Mouse (Mus musculus) forebrain, embryonic 11.5 days (tissue): Measurements from ENCODE around the gene Maml2. TPM values are rescaled to one million over a fixed set of nuclear protein-coding genes. Genes with fewer than 3 reads are reported as not detected.
A peak's percentile ranks its signal among the peaks of the same experiment; 100 is the strongest.

ENCODE experiments used
- ATAC-seq: fragments of 200-750 bp; cut with Nextera tagmentation; replicated peaks from 2 replicates; pipeline ENCODE4 v1.8.0; 2017; ENCODE audit warnings: moderate TSS enrichment; ENCODE audit not compliant: low FRiP score
- DNase-seq: peaks from one replicate; pipeline ENCODE4 v3.0.0-alpha.2; 2017; ENCODE audit warnings: low spot score
- H3K27ac ChIP-seq: fragments of 300-500 bp; sonication (generic); 2 replicates; pipeline ENCODE4 v1.5.1; 2014; ENCODE audit warnings: low read depth, low read length
- H3K27me3 ChIP-seq: fragments of 300-500 bp; sonication (generic); 2 replicates; pipeline ENCODE4 v1.6.1; 2014; ENCODE audit warnings: mild to moderate bottlenecking, low read length, mixed read lengths; ENCODE audit not compliant: control insufficient read depth, insufficient read depth
- H3K36me3 ChIP-seq: fragments of 300-500 bp; sonication (generic); 2 replicates; pipeline ENCODE4 v1.6.1; 2014; ENCODE audit warnings: mild to moderate bottlenecking, low read length, moderate library complexity, mixed read lengths; ENCODE audit not compliant: control insufficient read depth, insufficient read depth
- H3K4me1 ChIP-seq: fragments of 300-500 bp; sonication (generic); replicated peaks from 2 replicates; pipeline ENCODE4 v1.6.1; 2014; ENCODE audit warnings: low read length, mixed read lengths; ENCODE audit not compliant: control insufficient read depth, insufficient read depth
- H3K4me2 ChIP-seq: fragments of 300-500 bp; sonication (generic); 2 replicates; pipeline ENCODE4 v1.6.1; 2014; ENCODE audit warnings: low read depth, mild to moderate bottlenecking, low read length, moderate library complexity, mixed read lengths; ENCODE audit not compliant: severe bottlenecking
- H3K4me3 ChIP-seq: fragments of 300-500 bp; sonication (generic); 2 replicates; pipeline ENCODE4 v1.5.1; 2014; ENCODE audit warnings: low read depth, low read length
- H3K9ac ChIP-seq: fragments of 300-500 bp; sonication (generic); 2 replicates; pipeline ENCODE4 v1.6.1; 2014; ENCODE audit warnings: low read length
- H3K9me3 ChIP-seq: fragments of 300-500 bp; sonication (generic); 2 replicates; pipeline ENCODE4 v1.6.1; 2016; ENCODE audit warnings: low read length, mixed read lengths; ENCODE audit not compliant: control insufficient read depth
- WGBS: fragments of 180-500 bp; shearing (Covaris S2); extraction: QIAGEN DNeasy Blood & Tissue Kit; methylation state at CpG from one replicate; pipeline ENCODE4 v1.1.7; 2014; 5-methylcytosine and 5-hydroxymethylcytosine counted together
- polyA plus RNA-seq: library from polyadenylated mRNA; unstranded; fragments of >200 nt; fragmentation: Nextera tagmentation; extraction: Ambion mirVana; gene quantifications from 2 replicates; pipeline ENCODE4 v1.2.1, GENCODE M21; 2014

The Maml2 gene
- polyA plus RNA-seq, 1 experiment from 2014 or later, result 9.8 TPM

- no peak for DNase-seq
- H3K4me1 ChIP-seq, result no peaks in the 10 kb centered on the region; the same call in 1 of the 2 replicates
These were observed 199.3 kb downstream of the Maml2 start for GRCm38 (mm10) chr9:13497016-13497415.

GRCm38 (mm10) chr9:13497690-13498333 lies 200.1 kb downstream of the Maml2 start:
- H3K27ac ChIP-seq, result no peak overlapping the region
- H3K4me1 ChIP-seq, result no peaks in the 10 kb centered on the region; the same call in 1 of the 2 replicates
- no peak overlapping the region for H3K9ac ChIP-seq
- H3K27me3 ChIP-seq, result no peaks in the 10 kb centered on the region
- no peaks in the 10 kb centered on the region for H3K9me3 ChIP-seq
- WGBS, result 76% methylated on average over 7 of the region's 7 CpGs
- no peak overlapping the region for H3K4me2 ChIP-seq
- ATAC-seq (0 out of 2 replicates have a peak, but pooled peaks have one; percentile 51), DNase-seq (no peak)
- H3K4me3 ChIP-seq, result no peak overlapping the region
- H3K36me3 ChIP-seq, result no peaks in the 10 kb centered on the region

More at GRCm38 (mm10) chr9:13497016-13497415, 199.3 kb downstream of the Maml2 start:
- Histone ChIP-seq H3K27ac (no peak overlapping the region), H3K36me3 (no peaks in the 10 kb centered on the region), H3K9me3 (no peaks in the 10 kb centered on the region), H3K9ac (no peak overlapping the region), H3K4me3 (no peak overlapping the region), H3K27me3 (no peaks in the 10 kb centered on the region), H3K4me2 (no peak overlapping the region)
- 76% methylated on average over 3 of the region's 3 CpGs for WGBS
- ATAC-seq, result no peak

- Histone ChIP-seq H3K9ac (no peak overlapping the region), H3K9me3 (no peaks in the 10 kb centered on the region), H3K27ac (no peak overlapping the region), H3K4me1 (no peaks in the 10 kb centered on the region; the same call in 1 of the 2 replicates), H3K27me3 (no peaks in the 10 kb centered on the region), H3K4me3 (no peak overlapping the region), H3K4me2 (no peak overlapping the region), H3K36me3 (no peaks in the 10 kb centered on the region)
- no peak for DNase-seq
- no peak for ATAC-seq
- 95% methylated on average over 5 of the region's 5 CpGs for WGBS
These were observed 202.3 kb downstream of the Maml2 start for GRCm38 (mm10) chr9:13500045-13500444.

- Histone ChIP-seq H3K4me2 (no peak overlapping the region), H3K36me3 (no peaks in the 10 kb centered on the region), H3K9me3 (no peaks in the 10 kb centered on the region), H3K27ac (no peak overlapping the region), H3K4me1 (no peaks in the 10 kb centered on the region), H3K4me3 (no peak overlapping the region), H3K27me3 (no peaks in the 10 kb centered on the region), H3K9ac (no peak overlapping the region)
- DNase-seq, result no peak
- ATAC-seq, result no peak
- WGBS, result 87% methylated on average over 4 of the region's 4 CpGs
These were observed 207.3 kb downstream of the Maml2 start for GRCm38 (mm10) chr9:13505024-13505423.

- 75% methylated on average over 6 of the region's 6 CpGs for WGBS
These were observed 209.4 kb downstream of the Maml2 start for GRCm38 (mm10) chr9:13506956-13507821.

GRCm38 (mm10) chr9:13507822-13508188 lies 210.0 kb downstream of the Maml2 start:
- H3K36me3 ChIP-seq, result no peaks in the 10 kb centered on the region
- no peaks in the 10 kb centered on the region for H3K9me3 ChIP-seq
- DNase-seq (no peak), ATAC-seq (no peak)
- no peaks in the 10 kb centered on the region for H3K27me3 ChIP-seq
- no peak overlapping the region for H3K4me2 ChIP-seq
- no peak overlapping the region for H3K27ac ChIP-seq
- WGBS, result 93% methylated on average over 9 of the region's 9 CpGs
- no peak overlapping the region for H3K4me3 ChIP-seq
- no peak overlapping the region for H3K9ac ChIP-seq
- H3K4me1 ChIP-seq, result no peaks in the 10 kb centered on the region

More at GRCm38 (mm10) chr9:13506956-13507821, 209.4 kb downstream of the Maml2 start:
- H3K4me2 ChIP-seq, result no peak overlapping the region
- H3K4me1 ChIP-seq, result no peaks in the 10 kb centered on the region
- DNase-seq (no peak), ATAC-seq (no peak)
- no peaks in the 10 kb centered on the region for H3K9me3 ChIP-seq
- H3K27ac ChIP-seq, result no peak overlapping the region
- no peak overlapping the region for H3K4me3 ChIP-seq
- H3K27me3 ChIP-seq, result no peaks in the 10 kb centered on the region
- H3K9ac ChIP-seq, result no peak overlapping the region
- H3K36me3 ChIP-seq, result no peaks in the 10 kb centered on the region

GRCm38 (mm10) chr9:13509751-13510150 lies 212.0 kb downstream of the Maml2 start:
- H3K9ac ChIP-seq, result no peak overlapping the region
- H3K4me1 ChIP-seq, result no peaks in the 10 kb centered on the region
- 78% methylated on average over 6 of the region's 6 CpGs for WGBS
- no peaks in the 10 kb centered on the region for H3K27me3 ChIP-seq
- no peaks in the 10 kb centered on the region for H3K9me3 ChIP-seq
- ATAC-seq (no peak; the same call in 1 of the 2 replicates), DNase-seq (no peak)
- no peak overlapping the region for H3K4me3 ChIP-seq
- H3K27ac ChIP-seq, result no peak overlapping the region
- no peak overlapping the region for H3K4me2 ChIP-seq
- no peaks in the 10 kb centered on the region for H3K36me3 ChIP-seq

GRCm38 (mm10) chr9:13510621-13511369 lies 213.0 kb downstream of the Maml2 start:
- H3K9ac ChIP-seq, result no peak overlapping the region
- no peak for ATAC-seq

More at GRCm38 (mm10) chr9:13510621-13511369, 213.0 kb downstream of the Maml2 start:
- Histone ChIP-seq H3K27me3 (no peaks in the 10 kb centered on the region), H3K4me1 (no peaks in the 10 kb centered on the region), H3K27ac (no peak overlapping the region), H3K9me3 (no peaks in the 10 kb centered on the region), H3K4me3 (no peak overlapping the region), H3K4me2 (no peak overlapping the region), H3K36me3 (no peaks in the 10 kb centered on the region)
- 80% methylated on average over 5 of the region's 5 CpGs for WGBS
- DNase-seq, result no peak
